Mouse (Mus musculus) olfactory bulb, adult 2 months (tissue): ENCODE data around the gene Lsm14b.

Source experiments
- CTCF ChIP-seq: fragments of 200-500 bp; IDR thresholded peaks from 2 replicates; pipeline ENCODE4 v1.5.1; 2012; ENCODE audit warnings: low read depth, mild to moderate bottlenecking, low read length, moderate library complexity; ENCODE audit not compliant: insufficient read depth
- POLR2A ChIP-seq: fragments of 200-500 bp; IDR thresholded peaks from 2 replicates; pipeline ENCODE4 v1.6.1; 2012; ENCODE audit warnings: mild to moderate bottlenecking, low read depth, low read length, moderate library complexity; ENCODE audit not compliant: insufficient read depth

DNA sequence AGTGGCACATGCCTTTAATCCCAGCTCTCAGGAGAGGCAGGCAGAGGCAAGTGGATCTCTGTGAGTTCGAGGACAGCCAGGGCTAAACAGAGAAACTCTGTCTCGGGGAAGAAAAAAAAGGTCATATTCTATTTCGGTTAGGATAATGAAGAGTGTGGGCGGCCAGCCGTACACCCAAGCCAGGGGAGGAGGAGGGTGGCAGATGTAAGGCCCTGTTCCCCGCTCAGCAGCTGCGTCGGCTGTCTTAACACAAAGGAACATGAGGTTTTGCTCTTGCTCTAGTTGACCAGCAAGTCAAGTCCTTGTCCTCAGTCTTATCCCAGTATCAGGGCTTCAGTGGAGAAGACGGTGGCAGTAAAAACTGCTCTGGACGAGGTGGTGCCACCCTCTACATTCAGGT lies 58.3 kb downstream of the Lsm14b start:
- no peak for TF ChIP-seq POLR2A
- TF ChIP-seq CTCF: no peak
